Mouse (Mus musculus): ENCODE measurements around the gene Jmjd1c. TPM values are rescaled to one million over a fixed set of nuclear protein-coding genes. Genes with fewer than 3 reads are reported as not detected.
"Not testable (repeated sequence)": the region's sequence is repeated elsewhere in the genome, so short reads cannot be mapped to it uniquely, and the experiment has no call there.

Gene Jmjd1c
- total RNA-seq, 2 experiments from 2014 or later, result 33.0 to 48.7 TPM

DNA sequence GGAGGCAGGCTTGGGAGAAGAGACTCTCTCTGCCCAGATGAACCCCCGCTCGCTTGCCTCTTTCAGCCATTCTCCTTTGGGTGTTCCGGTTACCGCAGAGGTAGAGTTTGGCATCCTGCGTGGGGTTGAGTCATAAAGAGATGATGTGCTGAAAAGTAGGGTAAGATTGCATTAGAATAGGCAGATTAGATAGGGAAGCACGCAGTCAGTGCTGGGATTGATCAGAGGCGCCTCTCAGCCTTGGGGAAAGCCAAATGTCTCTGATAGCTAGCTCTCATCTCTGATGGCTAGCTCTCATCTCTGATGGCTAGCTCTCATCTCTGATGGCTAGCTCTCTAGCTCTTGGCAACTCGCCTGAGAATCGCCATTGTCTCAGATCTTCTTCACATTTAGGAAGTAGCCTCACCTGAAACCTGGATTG is 4.9 kb downstream of the Jmjd1c start:
- no peak for DNase-seq

DNA sequence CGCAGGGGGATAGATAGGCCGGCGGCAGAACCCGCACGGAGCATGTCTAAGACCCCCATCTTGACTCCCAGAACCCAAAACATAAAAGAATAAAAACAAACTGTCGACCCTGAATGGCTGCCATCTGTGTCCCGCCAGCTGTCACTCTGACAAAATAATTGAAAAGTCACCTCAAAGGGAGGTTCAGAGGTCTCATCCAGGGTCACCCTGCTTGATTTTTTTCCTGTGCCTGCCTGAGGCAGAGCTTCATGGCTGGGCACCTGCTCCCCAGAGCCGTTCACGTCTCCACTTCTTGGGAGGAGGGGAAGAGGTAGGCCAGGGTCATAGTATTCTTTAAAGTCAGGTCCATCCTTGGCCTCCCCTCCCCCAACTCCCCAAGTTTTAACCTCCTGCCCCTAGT is 8.6 kb downstream of the Jmjd1c start:
- no peak for DNase-seq

DNA sequence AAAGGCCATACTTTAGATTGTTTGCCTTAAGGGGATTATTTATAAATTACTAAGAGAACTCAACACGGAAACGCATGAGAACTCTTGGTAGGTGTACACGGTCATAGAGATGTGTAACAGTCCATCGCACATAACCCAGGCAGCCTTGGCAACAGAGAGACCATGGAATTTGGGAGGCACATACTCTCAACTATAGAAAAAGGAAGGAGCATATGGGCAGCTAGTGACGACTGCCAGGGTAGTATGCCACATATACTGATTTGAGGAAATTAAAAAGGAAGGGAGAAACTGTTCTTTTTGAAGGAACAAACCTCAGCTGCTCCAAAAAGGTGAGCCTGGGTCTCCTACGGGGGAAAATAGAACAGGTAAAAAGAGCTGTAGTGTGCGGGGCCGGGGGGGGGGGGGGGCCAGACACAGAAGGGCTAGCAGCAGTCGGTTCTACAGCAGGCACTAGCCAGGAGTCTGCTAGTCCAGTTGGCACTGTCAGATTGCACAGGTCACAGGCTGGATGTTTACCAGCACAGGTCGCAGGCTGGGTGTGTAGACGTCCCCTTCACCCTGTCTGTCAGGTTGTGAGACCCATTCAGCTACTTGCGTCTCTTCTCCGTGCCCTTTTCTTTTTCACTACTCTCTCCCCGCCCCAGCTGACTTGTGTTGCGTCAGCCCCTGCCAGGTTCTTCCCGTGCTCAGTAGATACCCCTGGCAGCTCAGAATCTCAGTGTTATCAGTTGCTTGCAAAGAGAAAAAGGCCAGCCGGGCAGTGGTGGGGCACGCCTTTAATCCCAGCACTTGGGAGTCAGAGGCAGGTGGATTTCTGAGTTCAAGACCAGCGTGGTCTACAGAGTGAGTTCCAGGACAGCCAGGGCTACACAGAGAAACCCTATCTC is 9.6 kb downstream of the Jmjd1c start:
- DNase-seq, result no peak

- DNase-seq, result no peak
Measured at GRCm38 (mm10) chr10:67106400-67106799, 10.5 kb downstream of the Jmjd1c start.

DNA sequence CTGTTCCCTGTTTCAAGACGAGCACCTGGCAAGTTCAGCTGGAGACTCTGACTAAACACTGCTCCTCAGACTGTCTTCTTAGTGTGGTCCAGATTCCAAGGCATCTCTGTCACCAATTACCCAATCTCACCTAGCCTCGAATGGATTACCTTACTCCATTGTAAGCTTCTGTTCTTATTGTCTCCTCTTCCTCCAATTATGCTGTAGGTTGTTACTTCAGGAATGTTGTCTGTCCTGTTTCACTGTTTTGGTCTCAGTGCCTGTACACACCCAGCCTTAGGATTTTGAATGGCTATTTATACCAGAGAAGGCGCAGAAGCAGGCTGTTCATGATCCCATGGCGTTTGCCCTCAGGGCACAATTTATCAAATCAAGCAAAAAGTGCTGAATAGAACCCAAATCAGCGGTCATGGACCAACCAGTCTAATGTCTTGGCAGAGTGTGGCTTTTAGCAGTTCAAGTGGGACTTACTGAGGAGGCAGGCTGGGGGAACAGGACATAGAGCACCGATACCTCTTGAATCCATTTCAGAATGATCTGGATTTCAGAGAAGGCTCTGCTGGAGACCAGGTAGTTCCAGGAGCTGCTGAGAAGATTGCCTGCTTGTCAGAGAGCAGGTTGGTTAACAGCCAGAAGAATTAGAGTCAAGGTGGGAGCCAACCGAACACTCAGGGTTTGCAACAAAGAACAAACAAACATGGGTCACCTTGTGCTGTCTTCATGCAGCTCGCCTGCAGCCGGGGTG is 11.3 kb downstream of the Jmjd1c start:
- DNase-seq, result no peak

- DNase-seq, result no peak
Measured at GRCm38 (mm10) chr10:67108096-67108495, 12.2 kb downstream of the Jmjd1c start.

DNA sequence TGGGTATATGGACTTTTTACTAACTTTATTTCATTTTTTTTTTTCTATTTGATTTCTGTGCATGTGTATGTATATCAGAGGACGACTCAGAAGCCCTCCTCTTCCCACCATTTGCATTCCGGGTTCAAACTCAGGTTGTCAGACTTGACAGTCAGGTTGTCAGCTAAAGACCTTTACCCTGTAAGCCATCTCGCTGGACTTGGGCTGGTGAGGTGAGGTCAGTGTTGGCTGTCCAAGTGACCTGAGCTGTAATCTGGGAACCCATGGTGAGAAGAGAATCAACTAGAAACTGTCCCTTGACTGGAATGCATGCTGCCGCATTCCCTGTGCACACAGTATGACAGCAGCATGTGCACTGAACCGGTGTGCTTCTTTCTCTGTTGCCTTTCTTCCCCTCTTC is 13.7 kb downstream of the Jmjd1c start:
- no peak for DNase-seq

DNA sequence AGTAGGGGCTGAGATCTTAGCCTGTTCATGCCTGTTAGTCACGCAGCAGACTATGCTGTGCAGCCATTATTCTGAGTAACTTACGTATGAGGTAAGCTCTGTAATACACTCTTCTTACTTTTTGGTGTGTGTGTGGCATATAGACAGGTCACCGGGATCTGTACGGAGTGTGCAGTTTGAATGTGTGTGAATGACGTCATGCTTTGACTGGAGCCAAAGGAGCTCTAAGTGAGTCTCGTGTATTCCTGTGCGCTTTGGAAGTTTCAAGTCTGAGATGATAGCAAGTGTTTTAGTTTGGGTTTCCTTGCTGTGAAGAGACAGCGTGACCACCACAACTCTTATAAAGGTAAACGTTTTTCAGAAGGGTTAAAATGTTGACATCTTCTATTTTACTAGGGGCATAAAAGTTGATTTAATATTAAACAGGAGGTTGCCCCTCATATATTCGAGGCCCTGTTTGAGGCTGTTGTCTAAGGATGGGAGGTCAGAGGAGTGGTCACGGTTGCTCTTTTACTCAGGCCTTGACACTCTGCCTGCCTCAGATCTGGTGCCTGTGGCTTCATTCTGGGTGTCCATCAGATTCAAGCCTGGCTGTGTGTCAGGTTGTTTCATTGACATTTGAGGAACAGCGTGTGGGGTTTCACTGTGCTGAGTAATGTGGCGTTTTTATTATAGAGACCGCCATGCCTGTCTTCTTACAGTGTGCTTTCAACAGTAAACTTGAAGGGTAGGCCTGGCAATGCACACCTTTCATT is 15.3 kb downstream of the Jmjd1c start:
- DNase-seq, result no peak

- DNase-seq, result no peak
Measured at GRCm38 (mm10) chr10:67111799-67112177, 15.9 kb downstream of the Jmjd1c start.

GRCm38 (mm10) chr10:67112967-67113366 is 17.0 kb downstream of the Jmjd1c start:
- DNase-seq, result not testable (repeated sequence)

DNA sequence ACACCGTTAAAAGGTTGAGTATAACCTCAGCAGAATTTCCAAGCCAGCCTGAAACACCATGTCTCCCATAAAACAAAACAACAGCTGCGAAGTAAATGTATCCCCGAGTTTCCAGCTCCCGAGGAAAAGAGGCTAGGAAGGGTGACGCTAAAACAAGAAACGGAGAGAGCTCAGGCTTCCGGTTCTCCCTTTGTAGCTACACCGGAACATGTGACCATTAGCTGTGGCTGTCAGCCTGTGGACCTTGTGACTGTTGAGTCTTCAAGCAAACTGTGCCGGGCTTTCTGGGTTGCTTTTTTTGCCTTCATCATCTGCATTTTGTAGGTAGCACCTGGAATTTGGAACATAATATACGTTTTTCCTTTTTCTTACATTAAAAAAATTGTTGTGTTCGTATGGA is 17.9 kb downstream of the Jmjd1c start:
- no peak for DNase-seq

- no peak for DNase-seq
Measured at GRCm38 (mm10) chr10:67115115-67115514, 19.2 kb downstream of the Jmjd1c start.

DNA sequence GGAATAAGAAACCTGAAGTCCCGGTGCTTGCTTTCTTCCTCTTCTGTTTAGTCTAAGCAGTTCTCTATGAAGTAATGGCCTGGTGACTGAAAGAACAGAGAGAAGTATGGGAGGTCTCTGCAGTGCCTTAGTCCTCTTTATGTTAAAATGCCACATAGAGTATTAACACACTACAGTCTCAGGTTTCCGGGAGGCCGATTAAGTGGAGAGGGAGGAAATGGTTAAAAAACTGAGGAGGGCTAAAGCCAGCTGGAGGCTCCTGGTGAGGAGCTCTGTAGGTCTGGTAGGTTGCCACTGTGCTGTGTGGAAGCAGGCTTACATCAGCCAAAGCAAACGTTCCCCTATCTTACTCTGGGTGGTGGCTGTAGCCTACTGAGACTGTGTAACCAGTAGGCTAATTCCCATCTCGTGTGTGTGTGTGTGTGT is 19.8 kb downstream of the Jmjd1c start:
- peak; percentile 51 for DNase-seq

DNA sequence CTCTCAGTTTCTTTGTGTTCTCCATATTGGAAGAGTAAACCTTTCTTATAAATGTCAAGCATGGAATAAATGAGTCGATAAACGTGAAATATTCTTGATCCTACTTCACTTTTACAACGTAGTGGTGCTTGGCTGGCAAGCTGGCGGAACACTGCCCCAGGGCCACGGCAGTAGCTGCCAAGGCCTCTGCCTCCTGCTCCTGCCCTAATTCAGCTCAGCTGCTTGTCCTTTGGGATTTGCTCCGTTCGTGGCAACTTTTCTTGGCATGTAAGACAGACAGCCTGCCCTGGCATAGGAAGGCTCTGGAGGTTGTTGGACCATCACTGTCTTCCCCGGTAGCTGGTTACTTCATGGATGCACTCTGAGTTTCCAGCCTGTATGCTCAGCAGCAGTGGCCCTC is 20.3 kb downstream of the Jmjd1c start:
- DNase-seq, result no peak

DNA sequence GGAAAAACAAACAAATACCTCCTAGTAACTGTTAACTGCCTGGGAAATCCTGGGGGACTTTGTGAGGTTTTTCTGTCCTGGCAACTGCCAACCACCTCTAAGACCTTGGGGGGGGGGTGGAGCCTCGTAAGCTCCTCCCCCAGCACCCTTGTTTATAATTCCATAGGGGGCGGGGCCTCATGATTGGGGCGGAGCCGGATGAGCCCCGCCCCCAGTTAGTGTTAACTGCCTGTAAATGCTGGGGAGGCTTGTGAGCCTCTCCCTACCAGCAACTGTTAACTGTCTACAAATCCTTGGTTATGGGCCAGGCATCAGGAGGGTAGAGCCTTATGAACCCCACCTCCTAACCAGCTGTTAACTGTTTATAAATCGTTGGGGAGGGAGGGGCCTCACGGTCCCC is 23.4 kb downstream of the Jmjd1c start:
- DNase-seq, result no peak

DNA sequence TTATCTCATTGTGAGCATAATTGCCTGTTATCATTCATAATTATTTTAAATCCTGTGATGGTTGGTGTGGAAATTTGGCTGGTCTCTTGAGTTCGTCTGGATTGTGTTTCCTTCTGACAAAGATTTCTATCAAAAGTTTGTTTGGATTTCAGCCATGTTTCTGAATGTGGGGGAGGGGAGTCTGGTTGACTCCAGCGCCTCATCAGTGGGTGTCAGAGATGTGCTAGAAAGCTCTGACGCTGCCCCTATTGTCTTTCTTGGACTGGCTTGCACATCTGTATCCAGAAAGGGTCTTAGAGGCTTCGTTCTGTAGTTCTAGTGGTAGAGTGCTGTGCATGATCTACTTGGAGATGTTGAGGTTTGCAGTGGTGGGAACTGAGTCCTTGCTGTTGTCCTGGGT is 24.3 kb downstream of the Jmjd1c start:
- no peak for DNase-seq

GRCm38 (mm10) chr10:67120640-67121039 is 24.7 kb downstream of the Jmjd1c start:
- DNase-seq, result no peak

GRCm38 (mm10) chr10:67123756-67124155 is 27.8 kb downstream of the Jmjd1c start:
- DNase-seq, result no peak

DNA sequence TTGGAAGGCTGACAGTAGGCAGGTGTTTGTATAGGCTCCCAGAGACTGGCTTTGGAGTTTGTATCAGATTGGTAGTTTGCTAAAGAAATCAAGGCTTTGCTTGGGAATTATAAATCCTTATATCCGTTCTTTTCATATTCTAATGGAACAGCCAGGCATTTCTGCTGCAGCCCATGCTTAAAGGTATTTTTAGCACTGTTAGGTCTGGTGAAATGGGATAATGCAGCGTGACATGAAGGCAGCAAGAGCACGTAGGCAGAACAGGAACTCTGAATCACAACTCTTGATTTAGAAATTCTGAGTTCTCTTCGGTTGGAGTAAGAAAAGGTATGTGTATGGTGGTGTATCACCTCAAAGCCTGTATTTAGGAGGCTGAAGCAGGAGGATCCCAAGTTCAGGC is 28.2 kb downstream of the Jmjd1c start:
- DNase-seq, result no peak

DNA sequence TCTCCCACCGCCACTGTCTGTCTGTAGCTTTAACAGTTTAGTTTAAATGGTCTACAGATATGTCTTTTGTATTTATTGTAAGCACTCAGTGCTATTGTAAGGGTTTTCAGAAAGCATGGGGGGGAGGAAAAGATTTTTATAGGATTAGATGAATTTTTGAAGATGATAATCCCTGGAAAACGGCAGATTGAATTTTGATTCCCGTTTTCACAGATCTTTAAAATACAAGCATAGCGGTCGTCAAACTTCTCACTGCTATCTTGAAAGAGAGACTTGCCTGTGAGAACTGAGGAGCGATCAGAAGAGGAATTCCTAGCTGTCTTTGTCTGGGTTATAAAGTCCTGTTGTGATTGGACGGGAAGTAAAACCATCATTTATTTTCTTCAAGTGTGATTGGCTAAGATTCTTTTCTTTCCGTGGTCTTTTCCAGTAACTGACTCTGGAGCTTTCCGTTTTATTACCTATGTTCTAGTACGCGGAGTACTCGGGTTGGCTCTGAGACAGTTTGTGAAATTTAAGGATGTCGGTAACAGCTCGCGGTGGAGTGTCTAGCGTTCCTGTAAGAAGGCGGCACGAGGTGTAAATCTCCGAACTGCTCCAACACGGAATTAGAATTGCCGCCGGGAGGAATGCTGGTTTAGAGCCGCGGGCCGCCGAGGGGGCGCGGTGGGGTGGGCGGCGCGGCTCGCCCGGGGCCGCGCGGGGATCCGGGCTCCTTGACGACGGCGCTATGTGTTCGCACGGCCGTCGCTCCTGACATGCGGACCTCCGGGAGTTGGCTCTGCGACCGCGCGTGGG is 30.3 kb downstream of the Jmjd1c start:
- peak; percentile 36 for DNase-seq

DNA sequence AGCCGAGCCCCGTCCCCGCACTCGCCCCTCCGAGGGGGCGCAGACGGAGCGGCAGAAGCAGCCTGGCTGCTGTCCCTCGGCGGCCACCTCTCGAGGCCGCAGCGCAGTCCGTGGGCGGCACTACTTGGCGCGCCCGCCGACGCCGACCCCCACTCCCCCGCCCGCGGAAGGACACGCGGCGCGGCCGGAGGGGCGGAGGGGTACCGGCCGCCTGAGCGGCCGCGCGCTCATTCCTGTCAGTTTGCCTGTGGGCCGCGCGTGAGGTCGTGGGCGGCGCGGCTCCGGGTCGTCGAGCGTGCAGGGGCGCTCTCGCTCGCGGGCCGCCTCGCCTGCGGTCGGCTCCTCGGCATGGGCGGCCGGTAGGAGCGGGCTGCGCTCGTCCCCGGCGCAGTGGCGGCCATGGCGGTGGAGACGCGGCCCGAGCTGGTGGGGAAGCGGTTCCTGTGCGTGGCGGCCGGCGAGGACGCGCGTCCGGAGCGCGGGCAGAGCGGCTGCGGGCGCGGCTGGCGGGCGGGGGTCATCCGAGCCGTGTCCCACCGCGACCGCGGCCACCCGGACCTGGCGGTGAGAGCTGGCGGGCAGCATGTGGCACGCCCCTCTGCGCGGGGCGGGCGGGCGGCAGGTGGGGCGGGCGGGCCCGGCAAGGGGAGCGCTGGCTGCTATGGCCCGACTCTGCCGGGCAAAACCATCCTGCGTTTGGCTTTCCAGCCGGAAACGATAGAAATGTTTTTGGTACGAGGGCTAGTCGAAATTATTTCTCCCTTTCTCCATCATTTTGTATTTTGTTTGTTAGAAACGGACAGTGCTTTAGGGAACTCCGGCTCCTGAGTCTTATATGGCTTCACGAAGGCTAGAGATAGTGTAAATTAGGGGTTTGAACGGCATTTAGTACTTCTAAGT is 31.2 kb downstream of the Jmjd1c start:
- DNase-seq, result peak; percentile 44

Measured in gastrocnemius, postnatal 10 days (tissue).